Mouse (Mus musculus) cerebellum, adult 2 months (tissue): ENCODE data around the gene Slc35g2. TPM values are rescaled to one million over a fixed set of nuclear protein-coding genes. Genes with fewer than 3 reads are reported as not detected.

Experiments used
- DNase-seq, 2 experiments: peaks; one replicate each; pipeline ENCODE4 v3.0.0; 2021
- H3K27ac ChIP-seq: fragments of 200-500 bp; 2 replicates; pipeline ENCODE4 v1.5.1; 2012; ENCODE audit warnings: low read length, control low read depth, inconsistent platforms; ENCODE audit not compliant: insufficient read depth
- H3K27me3 ChIP-seq: fragments of 200-500 bp; 2 replicates; pipeline ENCODE4 v1.6.1; 2012; ENCODE audit warnings: inconsistent platforms, mild to moderate bottlenecking, low read length, moderate library complexity; ENCODE audit not compliant: control insufficient read depth, insufficient read depth
- H3K4me1 ChIP-seq: fragments of 200-500 bp; 2 replicates; pipeline ENCODE4 v1.6.1; 2011; ENCODE audit warnings: low read length; ENCODE audit not compliant: control insufficient read depth, insufficient read depth
- H3K4me3 ChIP-seq: fragments of 200-500 bp; replicated peaks from 2 replicates; pipeline ENCODE3; 2011; ENCODE audit warnings: mild to moderate bottlenecking, low read depth, low read length, control low read depth; ENCODE audit not compliant: insufficient read depth
- CTCF ChIP-seq: fragments of 200-500 bp; IDR thresholded peaks from 2 replicates; pipeline ENCODE4 v1.5.1; 2011; ENCODE audit warnings: low read depth, mild to moderate bottlenecking, control low read depth, low read length, moderate library complexity, borderline replicate concordance; ENCODE audit not compliant: insufficient read depth
- POLR2A ChIP-seq: fragments of 200-500 bp; IDR thresholded peaks from 2 replicates; pipeline ENCODE4 v1.6.1; 2011; ENCODE audit warnings: low read length, control low read depth, borderline replicate concordance; ENCODE audit not compliant: insufficient read depth
- WGBS: fragments of 180-500 bp; shearing (Covaris S2); methylation state at CpG from one replicate; pipeline ENCODE4 v1.1.7; 2018; 5-methylcytosine and 5-hydroxymethylcytosine counted together
- polyA plus RNA-seq: library from polyadenylated mRNA; depleted of rRNA; stranded (reverse); fragments of >200 nt; gene quantifications from 2 replicates; pipeline ENCODE4 v1.2.3, GENCODE M21; 2012

The Slc35g2 gene
- polyA plus RNA-seq, 1 experiment = 39.1 TPM

DNA sequence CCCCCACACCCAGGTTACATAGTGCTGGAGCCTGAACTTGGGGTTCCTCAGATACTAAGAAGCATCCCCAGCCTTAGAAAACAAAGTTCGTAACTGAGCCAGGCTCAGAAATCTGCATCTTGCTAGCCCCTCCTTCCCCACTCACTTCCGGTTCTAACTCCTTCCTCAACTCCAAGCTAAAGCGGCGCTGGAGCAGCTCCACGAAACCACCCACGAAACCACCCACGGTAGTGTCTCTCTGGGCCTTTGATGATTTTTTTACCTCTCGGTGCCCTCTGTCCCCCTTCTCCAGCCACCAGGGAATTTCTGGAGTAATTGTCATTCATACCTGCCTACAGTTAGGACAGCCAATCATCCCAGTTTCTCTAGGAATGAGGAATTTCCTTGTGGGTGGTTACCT lies 26.7 kb upstream of the Slc35g2 start, which contains the start of gene Stag1:
Gene Stag1, plus strand, starts transcription at position 253 of the 400 bp plus-strand sequence.
- Histone ChIP-seq H3K4me1 (no peaks in the 10 kb centered on the region), H3K27me3 (no peaks in the 10 kb centered on the region), H3K27ac (no peak within 1 kb of the TSS), H3K4me3 (no peak within 1 kb of the TSS)
- 90% methylated on average over 8 of the region's 8 CpGs for WGBS
- DNase-seq = no peak
- no peak for TF ChIP-seq POLR2A
- TF ChIP-seq CTCF = no peak

DNA sequence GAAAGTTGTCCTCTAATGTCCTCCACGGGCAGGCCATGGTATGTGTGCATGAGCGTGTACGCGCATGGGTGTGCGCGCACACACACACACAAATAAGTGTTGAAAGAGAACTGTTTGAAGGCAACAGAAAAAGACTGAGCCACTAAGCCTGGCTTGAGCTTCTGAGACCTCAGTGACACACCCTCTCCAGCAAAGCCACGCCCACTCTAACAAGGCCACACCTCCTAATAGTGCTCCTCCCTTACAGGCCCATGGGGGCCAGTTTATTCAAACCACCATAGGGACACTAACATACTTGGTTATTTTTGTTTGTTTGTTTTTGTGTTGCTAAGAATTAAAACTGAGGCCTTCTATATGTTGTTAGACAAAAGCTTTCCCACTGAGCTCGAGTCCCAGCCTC lies 25.4 kb upstream of the Slc35g2 start:
- no peak overlapping the region for H3K27ac ChIP-seq
- no peak for DNase-seq
- TF ChIP-seq POLR2A (no peak), CTCF (no peak)
- H3K4me3 ChIP-seq = no peak overlapping the region
- no peaks in the 10 kb centered on the region for H3K27me3 ChIP-seq
- WGBS = 88% methylated on average over 8 of the region's 8 CpGs
- no peaks in the 10 kb centered on the region for H3K4me1 ChIP-seq

DNA sequence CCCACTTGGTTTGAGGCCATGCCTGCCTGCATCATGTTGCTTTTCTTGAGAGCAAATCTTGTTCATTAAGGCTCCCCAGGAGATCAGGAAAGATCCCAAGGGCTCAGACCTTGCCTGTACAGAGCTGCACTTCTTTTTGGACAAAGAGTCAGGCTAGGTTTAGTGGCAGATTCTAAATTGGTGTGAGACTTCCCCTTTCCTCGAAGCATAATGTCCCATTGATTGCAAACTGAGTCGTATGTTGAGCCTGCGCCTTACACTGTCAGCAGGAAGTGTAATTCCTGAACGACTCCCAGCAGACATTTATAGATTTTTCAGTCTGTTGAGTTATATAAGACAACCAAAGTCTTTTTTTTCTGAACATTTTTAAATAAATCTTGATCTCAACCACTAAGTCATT lies 19.6 kb upstream of the Slc35g2 start:
- DNase-seq = no peak
- Histone ChIP-seq H3K27me3 (no peaks in the 10 kb centered on the region), H3K4me1 (no peaks in the 10 kb centered on the region), H3K4me3 (no peak overlapping the region), H3K27ac (no peak overlapping the region)
- 75% methylated on average over 4 of the region's 4 CpGs for WGBS
- TF ChIP-seq CTCF (no peak), POLR2A (no peak)

DNA sequence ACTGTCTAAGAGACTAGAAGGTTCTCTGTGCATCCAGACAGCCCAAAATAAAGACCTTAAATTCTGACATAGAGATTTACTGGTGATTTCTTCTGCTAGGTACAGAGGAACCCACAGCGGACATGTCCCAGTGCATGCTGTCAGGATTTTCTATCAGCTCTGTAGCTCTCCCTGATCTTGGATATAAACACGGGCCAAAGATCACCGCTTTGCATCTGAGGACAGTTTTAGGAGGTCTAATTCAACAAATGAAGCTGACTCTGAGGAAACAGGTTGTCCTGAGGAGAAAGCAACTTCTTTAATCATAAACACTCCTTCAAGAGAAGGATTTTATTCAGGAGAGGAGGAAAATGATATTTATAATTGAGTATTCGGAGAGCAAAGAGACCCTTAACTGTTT lies 13.1 kb upstream of the Slc35g2 start:
- H3K4me1 ChIP-seq = peaks cover 13% of the 10 kb centered on the region; the same call in 1 of the 2 replicates
- TF ChIP-seq CTCF = no peak
- no peaks in the 10 kb centered on the region for H3K27me3 ChIP-seq
- no peak overlapping the region for H3K27ac ChIP-seq
- no peak for DNase-seq
- 95% methylated on average over 4 of the region's 4 CpGs for WGBS
- H3K4me3 ChIP-seq = no peak overlapping the region

DNA sequence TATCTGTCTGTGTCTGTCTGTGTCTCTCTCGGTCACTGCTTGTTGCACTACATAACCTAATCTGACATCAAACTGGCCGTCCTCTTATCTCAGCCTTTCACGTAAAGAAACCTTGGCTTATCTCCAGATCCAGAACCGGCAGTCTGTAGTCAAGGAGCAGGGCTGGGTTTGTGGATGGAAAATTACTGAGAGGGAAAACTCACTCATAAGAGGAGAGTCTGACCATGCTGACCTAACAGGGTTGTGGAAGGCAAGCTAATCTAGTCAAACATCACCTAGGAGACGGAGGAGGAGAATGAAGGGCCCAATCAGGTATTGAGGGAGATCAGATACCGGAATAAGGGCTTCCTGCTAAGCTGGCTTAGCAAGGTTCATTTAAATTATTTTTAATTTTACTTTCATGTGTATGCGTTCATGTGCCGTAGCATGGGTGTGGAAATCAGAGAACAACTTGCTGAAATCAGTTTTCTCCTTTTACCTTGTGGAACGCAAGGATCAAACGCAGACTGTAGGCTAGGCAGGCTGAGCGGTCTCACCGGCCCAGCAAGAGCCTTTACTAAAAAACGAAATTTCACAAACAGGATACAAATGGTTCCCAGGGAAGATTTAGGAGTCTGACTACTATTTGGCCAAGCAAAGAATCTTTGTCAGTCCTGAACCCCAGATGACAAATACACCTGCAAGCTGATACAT lies 12.1 kb upstream of the Slc35g2 start:
- WGBS = 42% methylated on average over 13 of the region's 13 CpGs
- peaks cover 13% of the 10 kb centered on the region; the same call in 1 of the 2 replicates for H3K4me1 ChIP-seq
- DNase-seq = peak; percentile 50 to 81
- no peak overlapping the region for H3K4me3 ChIP-seq
- peak overlapping the region; percentile 50; the same call in 1 of the 2 replicates for H3K27ac ChIP-seq
- H3K27me3 ChIP-seq = no peaks in the 10 kb centered on the region
- TF ChIP-seq POLR2A (no peak), CTCF (no peak)

DNA sequence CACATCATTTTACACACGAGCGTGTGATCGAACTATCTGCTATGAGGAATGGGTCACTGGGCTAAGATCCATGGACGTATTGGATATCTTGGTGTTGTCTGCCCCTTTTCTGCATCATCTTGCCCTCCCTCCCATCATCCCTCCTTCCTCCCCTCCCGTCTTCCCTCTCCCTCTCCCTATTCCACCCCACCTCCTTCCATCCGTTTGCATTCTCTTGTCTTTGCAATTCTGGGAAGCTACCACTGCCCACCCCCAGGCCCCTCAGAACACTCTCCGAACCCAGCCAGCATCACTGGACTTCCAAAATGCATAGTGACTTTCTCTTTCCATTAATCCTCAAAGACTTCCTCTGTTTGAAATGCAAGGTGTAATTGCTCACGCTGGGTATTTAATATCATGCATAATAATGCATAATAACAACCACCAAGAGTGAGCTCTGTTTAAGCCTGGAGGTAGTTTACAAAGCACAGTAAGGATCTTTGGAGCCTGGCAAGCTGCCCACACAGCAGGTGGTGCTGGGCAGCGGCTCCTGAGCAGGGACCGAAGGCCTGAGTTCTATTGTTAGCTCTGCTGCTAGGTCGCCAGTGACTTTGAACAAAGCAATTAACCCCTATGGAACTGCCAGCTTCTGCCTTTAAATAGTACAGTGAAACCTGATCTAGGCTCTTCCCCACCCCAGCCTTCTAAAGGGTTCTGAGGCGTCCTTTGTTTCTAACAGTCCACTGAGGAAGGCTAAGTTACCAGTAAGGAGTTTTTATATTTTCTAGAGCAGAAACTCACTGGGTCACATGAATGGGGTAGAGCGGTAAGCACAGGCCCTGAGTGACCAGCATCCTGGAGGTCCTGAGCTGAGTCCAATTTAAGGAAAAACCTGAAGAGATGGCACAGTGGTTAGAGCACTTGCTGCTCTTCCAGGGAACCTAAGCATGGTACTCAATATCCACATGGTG lies 10.9 kb upstream of the Slc35g2 start:
- no peak overlapping the region for H3K4me3 ChIP-seq
- WGBS = 45% methylated on average over 13 of the region's 13 CpGs
- peak; percentile 77 to 83 for DNase-seq
- peaks cover 13% of the 10 kb centered on the region; the same call in 1 of the 2 replicates for H3K4me1 ChIP-seq
- H3K27ac ChIP-seq = peak overlapping the region; percentile 5; the same call in 1 of the 2 replicates
- TF ChIP-seq POLR2A (no peak), CTCF (no peak)
- H3K27me3 ChIP-seq = no peaks in the 10 kb centered on the region

- no peak for DNase-seq
- Histone ChIP-seq H3K4me1 (peaks cover 13% of the 10 kb centered on the region; the same call in 1 of the 2 replicates), H3K4me3 (no peak overlapping the region), H3K27ac (no peak overlapping the region), H3K27me3 (no peaks in the 10 kb centered on the region)
- WGBS = 77% methylated on average over 20 of the region's 20 CpGs
- TF ChIP-seq POLR2A (no peak), CTCF (no peak)
Measured at GRCm38 (mm10) chr9:100580196-100580740, 9.4 kb upstream of the Slc35g2 start.
